Mouse (Mus musculus): ENCODE measurements around the gene Mphosph10. TPM values are rescaled to one million over a fixed set of nuclear protein-coding genes. Genes with fewer than 3 reads are reported as not detected.

The Mphosph10 gene
- polyA plus RNA-seq, 1 experiment from 2014 or later = 68.7 TPM

DNA sequence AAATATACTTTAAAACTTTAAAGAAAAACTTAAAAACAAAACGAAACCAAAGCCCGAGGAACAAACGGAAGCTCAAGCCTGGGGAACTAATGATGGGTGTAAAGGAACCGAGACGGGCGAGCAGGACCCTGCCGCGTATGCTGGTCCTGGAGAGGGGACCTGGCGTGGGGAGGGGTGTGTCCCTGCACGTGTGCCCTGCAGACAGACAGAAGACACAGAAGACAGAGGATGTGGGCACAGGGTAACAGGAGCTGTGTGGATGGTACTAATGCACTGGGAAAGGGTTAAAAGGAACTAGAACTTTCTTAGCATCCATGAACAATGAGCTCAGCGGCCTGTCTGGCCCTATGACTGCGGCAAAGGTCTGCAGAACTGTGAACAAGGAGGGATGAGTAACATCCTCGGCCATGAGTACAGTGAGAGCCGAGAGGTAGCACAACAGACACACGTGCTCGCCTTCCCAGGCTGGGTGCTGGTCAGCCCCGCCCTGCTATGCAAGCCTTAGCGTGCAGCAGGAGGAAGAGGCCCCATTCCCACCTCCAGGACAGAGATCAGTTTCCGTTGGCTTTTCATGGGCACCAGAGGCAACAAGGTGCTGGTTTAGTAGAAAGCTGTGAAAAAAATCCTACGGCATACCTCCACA lies 32.0 kb downstream of the Mphosph10 start:
- H3K27ac ChIP-seq (replicated peaks; ENCODE audit: low read depth, low read length) = no peak overlapping the region
- H3K4me1 ChIP-seq (ENCODE audit: control insufficient read depth, insufficient read depth, low read length) = no peaks in the 10 kb centered on the region; the same call in 1 of the 2 replicates
- H3K4me3 ChIP-seq (ENCODE audit: low read depth, low read length) = no peak overlapping the region
- H3K9ac ChIP-seq (replicated peaks; ENCODE audit: low read length) = no peak overlapping the region
- 72% methylated on average over 20 of the region's 20 CpGs for WGBS
- no peak overlapping the region for H3K4me2 ChIP-seq (ENCODE audit: low read depth, low read length)
- DNase-seq (ENCODE audit: low spot score) (no peak), ATAC-seq (replicated peaks; ENCODE audit: insufficient number of reproducible peaks, low FRiP score, low TSS enrichment, low read depth) (no peak)
- H3K9me3 ChIP-seq (replicated peaks; ENCODE audit: control insufficient read depth, low read length) = no peaks in the 10 kb centered on the region
- no peaks in the 10 kb centered on the region; the same call in none of the 2 replicates for H3K36me3 ChIP-seq (replicated peaks; ENCODE audit: control insufficient read depth, insufficient read depth, low read depth, low read length)
- H3K27me3 ChIP-seq (ENCODE audit: control insufficient read depth, insufficient read depth, low read length) = no peaks in the 10 kb centered on the region

DNA sequence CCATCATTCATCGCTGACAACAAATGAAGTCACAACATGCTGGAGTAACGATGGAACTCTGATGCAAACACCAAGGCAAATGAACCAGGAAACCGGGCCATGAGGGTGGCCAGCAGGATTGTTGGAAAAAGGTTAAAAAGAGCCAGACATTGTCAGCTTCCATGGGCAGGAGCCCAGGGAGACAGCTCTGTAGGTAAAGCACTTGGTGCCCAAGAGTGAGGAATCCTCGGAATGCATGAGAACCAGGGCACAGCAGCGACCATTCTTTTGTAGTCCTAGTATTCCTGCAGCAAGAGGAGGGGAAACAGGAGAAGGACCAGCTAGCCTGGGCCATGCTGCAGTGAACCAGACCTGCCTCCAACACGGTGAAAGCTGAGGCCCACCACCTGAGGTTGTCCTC lies 33.4 kb downstream of the Mphosph10 start:
- no peak overlapping the region for H3K27ac ChIP-seq (replicated peaks; ENCODE audit: low read depth, low read length)
- 90% methylated on average over 6 of the region's 6 CpGs for WGBS
- no peak overlapping the region for H3K9ac ChIP-seq (replicated peaks; ENCODE audit: low read length)
- H3K4me2 ChIP-seq (ENCODE audit: low read depth, low read length) = no peak overlapping the region
- H3K9me3 ChIP-seq (replicated peaks; ENCODE audit: control insufficient read depth, low read length) = no peaks in the 10 kb centered on the region
- ATAC-seq (replicated peaks; ENCODE audit: insufficient number of reproducible peaks, low FRiP score, low TSS enrichment, low read depth) (no peak), DNase-seq (ENCODE audit: low spot score) (no peak)
- H3K4me3 ChIP-seq (ENCODE audit: low read depth, low read length) = no peak overlapping the region
- H3K4me1 ChIP-seq (ENCODE audit: control insufficient read depth, insufficient read depth, low read length) = no peaks in the 10 kb centered on the region; the same call in 1 of the 2 replicates
- no peaks in the 10 kb centered on the region for H3K27me3 ChIP-seq (ENCODE audit: control insufficient read depth, insufficient read depth, low read length)
- no peaks in the 10 kb centered on the region; the same call in 1 of the 2 replicates for H3K36me3 ChIP-seq (replicated peaks; ENCODE audit: control insufficient read depth, insufficient read depth, low read depth, low read length)

DNA sequence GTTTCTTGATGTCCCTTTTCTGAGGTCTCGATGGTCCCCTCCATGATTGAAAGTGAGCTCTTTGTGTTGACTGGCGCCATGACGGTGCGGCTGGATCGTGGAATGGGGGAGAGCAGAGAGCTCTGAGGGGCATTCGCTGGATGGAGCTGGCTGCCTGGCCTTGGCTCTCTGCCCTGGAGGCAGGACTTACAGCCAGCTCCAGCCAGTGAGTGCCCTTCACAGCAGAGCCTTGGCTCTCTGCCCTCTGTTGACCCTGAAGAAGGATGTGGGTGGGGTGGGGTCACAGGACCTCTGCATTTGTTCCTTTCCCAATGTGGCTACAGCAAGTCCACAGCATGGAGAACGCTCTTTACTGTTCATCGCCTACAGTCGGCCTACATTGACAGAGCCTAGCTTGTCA lies 34.7 kb downstream of the Mphosph10 start:
- no peaks in the 10 kb centered on the region; the same call in 1 of the 2 replicates for H3K4me1 ChIP-seq (ENCODE audit: control insufficient read depth, insufficient read depth, low read length)
- H3K9me3 ChIP-seq (replicated peaks; ENCODE audit: control insufficient read depth, low read length) = no peaks in the 10 kb centered on the region
- no peak for DNase-seq (ENCODE audit: low spot score)
- no peak overlapping the region for H3K9ac ChIP-seq (replicated peaks; ENCODE audit: low read length)
- WGBS = 85% methylated on average over 9 of the region's 9 CpGs
- ATAC-seq (replicated peaks; ENCODE audit: insufficient number of reproducible peaks, low FRiP score, low TSS enrichment, low read depth) = no peak
- H3K36me3 ChIP-seq (replicated peaks; ENCODE audit: control insufficient read depth, insufficient read depth, low read depth, low read length) = no peaks in the 10 kb centered on the region; the same call in 1 of the 2 replicates
- no peaks in the 10 kb centered on the region for H3K27me3 ChIP-seq (ENCODE audit: control insufficient read depth, insufficient read depth, low read length)
- no peak overlapping the region for H3K4me2 ChIP-seq (ENCODE audit: low read depth, low read length)
- H3K4me3 ChIP-seq (ENCODE audit: low read depth, low read length) = no peak overlapping the region
- H3K27ac ChIP-seq (replicated peaks; ENCODE audit: low read depth, low read length) = no peak overlapping the region

DNA sequence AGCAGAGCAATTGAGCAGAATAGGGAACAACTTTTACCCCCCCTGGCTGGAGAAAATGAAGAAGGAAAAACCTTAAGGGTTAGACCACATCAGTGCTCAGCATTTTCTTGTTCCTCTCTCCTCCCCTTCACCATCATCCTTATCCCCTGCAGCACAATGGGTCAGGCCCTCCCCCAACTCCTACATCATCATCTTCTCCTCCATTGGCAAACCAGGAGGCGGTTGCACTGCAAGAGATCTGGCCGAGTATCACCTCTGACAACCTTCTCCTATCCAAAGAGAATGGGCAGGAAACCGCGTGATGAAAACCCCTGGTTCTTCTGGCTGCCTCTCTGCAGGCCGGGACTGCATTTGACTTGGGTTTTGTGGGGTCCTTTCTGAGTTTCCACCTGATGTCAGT lies 35.4 kb downstream of the Mphosph10 start:
- H3K9me3 ChIP-seq (replicated peaks; ENCODE audit: control insufficient read depth, low read length) = no peaks in the 10 kb centered on the region
- DNase-seq (ENCODE audit: low spot score) (no peak), ATAC-seq (replicated peaks; ENCODE audit: insufficient number of reproducible peaks, low FRiP score, low TSS enrichment, low read depth) (no peak)
- no peaks in the 10 kb centered on the region for H3K27me3 ChIP-seq (ENCODE audit: control insufficient read depth, insufficient read depth, low read length)
- H3K27ac ChIP-seq (replicated peaks; ENCODE audit: low read depth, low read length) = no peak overlapping the region
- no peaks in the 10 kb centered on the region; the same call in 1 of the 2 replicates for H3K4me1 ChIP-seq (ENCODE audit: control insufficient read depth, insufficient read depth, low read length)
- H3K4me2 ChIP-seq (ENCODE audit: low read depth, low read length) = no peak overlapping the region
- H3K9ac ChIP-seq (replicated peaks; ENCODE audit: low read length) = no peak overlapping the region
- WGBS = 88% methylated on average over 5 of the region's 5 CpGs
- no peak overlapping the region for H3K4me3 ChIP-seq (ENCODE audit: low read depth, low read length)
- H3K36me3 ChIP-seq (replicated peaks; ENCODE audit: control insufficient read depth, insufficient read depth, low read depth, low read length) = no peaks in the 10 kb centered on the region; the same call in 1 of the 2 replicates

DNA sequence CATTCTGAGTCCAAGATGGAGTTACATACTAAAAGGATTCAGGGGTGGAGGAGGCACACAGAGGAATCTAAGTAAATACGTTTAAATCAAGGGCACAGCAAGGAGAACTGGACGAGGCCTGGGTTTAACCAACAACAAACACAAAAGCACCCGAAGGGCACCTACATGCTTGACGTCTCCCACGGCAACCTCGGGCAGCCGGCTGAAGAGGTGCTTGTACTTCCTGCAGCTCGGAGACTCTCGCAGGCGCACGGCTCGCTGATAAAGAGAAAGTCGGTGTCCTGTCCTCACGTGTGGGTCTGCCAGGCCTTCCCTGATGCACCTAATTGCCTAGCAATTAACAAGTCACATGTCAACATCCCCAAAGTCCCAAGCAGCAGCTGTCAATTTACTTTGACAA lies 37.9 kb downstream of the Mphosph10 start:
- no peak overlapping the region for H3K27ac ChIP-seq (replicated peaks; ENCODE audit: low read depth, low read length)
- H3K36me3 ChIP-seq (replicated peaks; ENCODE audit: control insufficient read depth, insufficient read depth, low read depth, low read length) = no peaks in the 10 kb centered on the region; the same call in none of the 2 replicates
- H3K4me1 ChIP-seq (ENCODE audit: control insufficient read depth, insufficient read depth, low read length) = no peaks in the 10 kb centered on the region
- H3K4me2 ChIP-seq (ENCODE audit: low read depth, low read length) = no peak overlapping the region
- H3K4me3 ChIP-seq (ENCODE audit: low read depth, low read length) = no peak overlapping the region
- DNase-seq (ENCODE audit: low spot score) = no peak
- no peaks in the 10 kb centered on the region for H3K27me3 ChIP-seq (ENCODE audit: control insufficient read depth, insufficient read depth, low read length)
- H3K9ac ChIP-seq (replicated peaks; ENCODE audit: low read length) = no peak overlapping the region
- WGBS = 67% methylated on average over 14 of the region's 14 CpGs
- no peaks in the 10 kb centered on the region for H3K9me3 ChIP-seq (replicated peaks; ENCODE audit: control insufficient read depth, low read length)
- ATAC-seq (replicated peaks; ENCODE audit: insufficient number of reproducible peaks, low FRiP score, low TSS enrichment, low read depth) = no peak

DNA sequence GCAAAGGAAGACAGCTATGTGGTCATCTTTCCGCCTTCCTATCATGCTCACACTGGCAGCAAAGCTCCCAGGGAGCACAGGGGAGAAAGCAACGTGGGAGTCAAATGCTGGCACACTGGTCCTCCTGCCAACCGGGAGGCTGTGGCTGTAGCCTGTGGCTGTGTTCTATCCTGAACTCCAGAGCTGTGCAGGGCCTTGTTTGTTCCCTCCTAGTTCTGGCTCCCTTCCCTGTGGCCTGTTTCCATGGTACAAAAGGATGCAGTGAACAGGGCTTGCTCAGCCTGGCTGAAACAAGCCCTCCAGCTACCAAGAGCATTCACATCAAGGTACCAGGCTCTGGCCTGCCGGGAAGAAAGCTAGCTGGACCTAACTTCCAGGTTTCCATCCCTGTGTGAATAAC lies 41.0 kb downstream of the Mphosph10 start:
- Histone ChIP-seq H3K36me3 (replicated peaks; ENCODE audit: control insufficient read depth, insufficient read depth, low read depth, low read length) (no peaks in the 10 kb centered on the region; the same call in 1 of the 2 replicates), H3K4me3 (ENCODE audit: low read depth, low read length) (no peak overlapping the region), H3K4me1 (ENCODE audit: control insufficient read depth, insufficient read depth, low read length) (no peaks in the 10 kb centered on the region), H3K9me3 (replicated peaks; ENCODE audit: control insufficient read depth, low read length) (no peaks in the 10 kb centered on the region), H3K27ac (replicated peaks; ENCODE audit: low read depth, low read length) (no peak overlapping the region), H3K27me3 (ENCODE audit: control insufficient read depth, insufficient read depth, low read length) (no peaks in the 10 kb centered on the region), H3K4me2 (ENCODE audit: low read depth, low read length) (no peak overlapping the region), H3K9ac (replicated peaks; ENCODE audit: low read length) (no peak overlapping the region)
- WGBS = 87% methylated on average over 4 of the region's 4 CpGs
- DNase-seq (ENCODE audit: low spot score) = no peak
- no peak for ATAC-seq (replicated peaks; ENCODE audit: insufficient number of reproducible peaks, low FRiP score, low TSS enrichment, low read depth)

DNA sequence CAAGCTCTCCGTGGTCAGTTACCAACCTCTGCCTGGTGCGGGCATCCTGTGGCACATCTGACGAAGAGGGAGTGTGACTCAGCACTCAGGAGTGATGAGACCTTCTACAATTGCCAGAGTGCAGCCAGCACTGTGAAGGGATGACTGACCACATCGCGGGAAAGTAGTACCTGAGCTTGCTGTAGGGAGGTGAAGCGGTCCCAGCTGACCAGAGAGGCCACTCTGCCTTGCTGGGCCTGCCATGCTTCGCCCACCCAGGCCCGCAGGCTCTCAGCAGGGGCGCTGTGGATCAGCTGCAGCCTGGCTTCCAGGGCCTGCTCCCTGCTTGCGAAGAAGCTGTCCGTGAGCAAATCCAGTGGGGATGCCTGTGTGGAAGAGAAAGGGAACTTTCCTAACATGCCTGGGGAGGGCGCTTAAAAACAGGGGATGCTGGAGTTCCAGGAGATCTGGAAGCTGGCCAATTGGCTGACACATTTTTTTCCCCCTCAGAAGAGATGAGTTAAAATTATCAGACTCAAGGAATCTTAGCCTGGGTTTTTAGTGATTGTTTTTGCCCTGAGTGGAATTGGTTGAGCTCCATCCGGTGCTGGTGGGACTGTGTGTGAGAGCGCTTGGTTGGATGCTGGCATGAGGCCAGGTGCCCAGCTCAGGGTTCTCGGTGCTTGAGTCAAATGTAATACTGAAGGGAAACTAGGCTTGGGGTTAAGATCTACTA lies 42.8 kb downstream of the Mphosph10 start:
- Histone ChIP-seq H3K27me3 (ENCODE audit: control insufficient read depth, insufficient read depth, low read length) (no peaks in the 10 kb centered on the region), H3K4me3 (ENCODE audit: low read depth, low read length) (no peak overlapping the region), H3K4me2 (ENCODE audit: low read depth, low read length) (no peak overlapping the region), H3K36me3 (replicated peaks; ENCODE audit: control insufficient read depth, insufficient read depth, low read depth, low read length) (no peaks in the 10 kb centered on the region; the same call in 1 of the 2 replicates), H3K27ac (replicated peaks; ENCODE audit: low read depth, low read length) (no peak overlapping the region), H3K9ac (replicated peaks; ENCODE audit: low read length) (no peak overlapping the region), H3K4me1 (ENCODE audit: control insufficient read depth, insufficient read depth, low read length) (no peaks in the 10 kb centered on the region), H3K9me3 (replicated peaks; ENCODE audit: control insufficient read depth, low read length) (no peaks in the 10 kb centered on the region)
- no peak for DNase-seq (ENCODE audit: low spot score)
- no peak for ATAC-seq (replicated peaks; ENCODE audit: insufficient number of reproducible peaks, low FRiP score, low TSS enrichment, low read depth)
- WGBS = 92% methylated on average over 15 of the region's 15 CpGs

DNA sequence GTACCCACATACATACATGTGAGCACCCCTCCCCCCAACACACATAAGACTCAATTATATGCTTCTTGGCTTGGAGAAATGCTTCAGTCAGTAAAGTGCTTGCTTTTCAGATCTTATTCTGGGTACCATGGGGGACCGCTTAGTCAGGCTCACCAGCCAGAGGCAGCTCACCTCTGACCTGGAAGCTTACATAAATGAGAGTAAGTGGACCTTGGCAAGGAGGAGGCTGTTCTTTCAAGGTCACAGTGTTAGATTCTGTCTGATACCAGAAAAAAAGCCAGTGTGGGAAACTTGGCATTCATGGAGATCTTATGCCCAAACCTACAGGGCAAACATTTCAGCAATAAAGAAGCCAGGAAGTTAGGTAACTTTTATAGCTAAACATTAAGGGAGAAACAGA lies 44.3 kb downstream of the Mphosph10 start:
- Histone ChIP-seq H3K4me3 (ENCODE audit: low read depth, low read length) (no peak overlapping the region), H3K4me2 (ENCODE audit: low read depth, low read length) (no peak overlapping the region), H3K9me3 (replicated peaks; ENCODE audit: control insufficient read depth, low read length) (no peaks in the 10 kb centered on the region), H3K27ac (replicated peaks; ENCODE audit: low read depth, low read length) (no peak overlapping the region), H3K9ac (replicated peaks; ENCODE audit: low read length) (no peak overlapping the region), H3K27me3 (ENCODE audit: control insufficient read depth, insufficient read depth, low read length) (no peaks in the 10 kb centered on the region), H3K36me3 (replicated peaks; ENCODE audit: control insufficient read depth, insufficient read depth, low read depth, low read length) (no peaks in the 10 kb centered on the region; the same call in 1 of the 2 replicates), H3K4me1 (ENCODE audit: control insufficient read depth, insufficient read depth, low read length) (no peaks in the 10 kb centered on the region)
- WGBS = 91% methylated on average over 1 of the region's 1 CpGs
- ATAC-seq (replicated peaks; ENCODE audit: insufficient number of reproducible peaks, low FRiP score, low TSS enrichment, low read depth) (no peak), DNase-seq (ENCODE audit: low spot score) (no peak)

All from embryonic facial prominence, embryonic 11.5 days (tissue).